Mouse (Mus musculus) gastrocnemius, postnatal 10 days (tissue): ENCODE measurements around the gene Gm12184. TPM values are rescaled to one million over a fixed set of nuclear protein-coding genes. Genes with fewer than 3 reads are reported as not detected.
"Not testable (repeated sequence)": the region's sequence is repeated elsewhere in the genome, so short reads cannot be mapped to it uniquely, and the experiment has no call there.

Experiments
- DNase-seq: peaks from one replicate; pipeline ENCODE4 v3.0.0; 2021; ENCODE audit warnings: mixed read lengths
- total RNA-seq, 2 experiments: library from RNA; stranded (reverse); gene quantifications; 2 replicates each; pipeline ENCODE4 v1.2.3; 2021

Gm12184 gene
- total RNA-seq, 2 experiments from 2014 or later, result 1.8 to 3.6 TPM

- no peak for DNase-seq
Observed at GRCm38 (mm10) chr11:48846881-48847280, 20.4 kb upstream of the Gm12184 start.

- not testable (repeated sequence) for DNase-seq
Observed at GRCm38 (mm10) chr11:48846362-48846761, 19.9 kb upstream of the Gm12184 start.

- no peak for DNase-seq
Observed at GRCm38 (mm10) chr11:48845244-48845815, 18.9 kb upstream of the Gm12184 start.

- no peak for DNase-seq
Observed at GRCm38 (mm10) chr11:48844309-48844708, 17.9 kb upstream of the Gm12184 start.

- DNase-seq, result no peak
Observed at GRCm38 (mm10) chr11:48843202-48843601, 16.7 kb upstream of the Gm12184 start.

GRCm38 (mm10) chr11:48842378-48842792, 15.9 kb upstream of the Gm12184 start:
- peak; percentile 1 for DNase-seq

GRCm38 (mm10) chr11:48841213-48841612, 14.8 kb upstream of the Gm12184 start:
- no peak for DNase-seq

GRCm38 (mm10) chr11:48840805-48841204, 14.3 kb upstream of the Gm12184 start:
- no peak for DNase-seq

GRCm38 (mm10) chr11:48838879-48839680, 12.6 kb upstream of the Gm12184 start:
- peak; percentile 1 for DNase-seq

- DNase-seq, result peak; percentile 10
Observed at GRCm38 (mm10) chr11:48838181-48838797, 11.8 kb upstream of the Gm12184 start.

- DNase-seq, result peak; percentile 73
Observed at GRCm38 (mm10) chr11:48837310-48838180, 11.1 kb upstream of the Gm12184 start.

GRCm38 (mm10) chr11:48836990-48837309, 10.5 kb upstream of the Gm12184 start:
- no peak for DNase-seq

- no peak for DNase-seq
Observed at GRCm38 (mm10) chr11:48835923-48836322, 9.5 kb upstream of the Gm12184 start.

- DNase-seq, result peak; percentile 90
Observed at GRCm38 (mm10) chr11:48833731-48834639, 7.5 kb upstream of the Gm12184 start.

- DNase-seq, result no peak
Observed at GRCm38 (mm10) chr11:48833078-48833730, 6.7 kb upstream of the Gm12184 start.

GRCm38 (mm10) chr11:48831273-48831672, 4.8 kb upstream of the Gm12184 start:
- DNase-seq, result no peak

GRCm38 (mm10) chr11:48830279-48830678, 3.8 kb upstream of the Gm12184 start:
- no peak for DNase-seq

- no peak for DNase-seq
Observed at GRCm38 (mm10) chr11:48827926-48828325, 1.5 kb upstream of the Gm12184 start.

- DNase-seq, result no peak
Observed at GRCm38 (mm10) chr11:48826752-48827096, 269 bp upstream of the Gm12184 start.

- no peak for DNase-seq
Observed at GRCm38 (mm10) chr11:48824311-48824830, 2.1 kb downstream of the Gm12184 start.

GRCm38 (mm10) chr11:48823536-48823972, 2.9 kb downstream of the Gm12184 start:
- no peak for DNase-seq
